Mouse (Mus musculus): ENCODE measurements around the gene Ttc30a2.

Ttc30a2 gene

GRCm38 (mm10) chr2:75929786-75930444, 48.1 kb downstream of the Ttc30a2 start:
- in situ Hi-C loops (cut with MboI) = no loop called here

GRCm38 (mm10) chr2:75929141-75929540, 48.8 kb downstream of the Ttc30a2 start:
- in situ Hi-C loops (cut with MboI) = no loop called here

GRCm38 (mm10) chr2:75928011-75928410, 50.0 kb downstream of the Ttc30a2 start:
- in situ Hi-C loops (cut with MboI) = no loop called here

- in situ Hi-C loops (cut with MboI) = no loop called here
These were observed 51.9 kb downstream of the Ttc30a2 start for GRCm38 (mm10) chr2:75926061-75926460.

Data from mature B cell (primary cell).